Mouse (Mus musculus) liver, embryonic 11.5 days (tissue): ENCODE data around the gene Cped1. TPM values are rescaled to one million over a fixed set of nuclear protein-coding genes. Genes with fewer than 3 reads are reported as not detected.

Experiments
- ATAC-seq: fragments of 200-750 bp; cut with Nextera tagmentation; replicated peaks from 2 replicates; pipeline ENCODE4 v1.8.0; 2017; ENCODE audit warnings: moderate number of reproducible peaks, mild to moderate bottlenecking, moderate TSS enrichment, moderate library complexity; ENCODE audit not compliant: low FRiP score
- DNase-seq: peaks from one replicate; pipeline ENCODE4 v3.0.0-alpha.2; 2017; ENCODE audit warnings: low spot score
- H3K27ac ChIP-seq: fragments of 300-500 bp; sonication (generic); 2 replicates; pipeline ENCODE4 v1.5.1; 2014; ENCODE audit warnings: mild to moderate bottlenecking, low read depth, low read length, control low read depth
- H3K27me3 ChIP-seq: fragments of 300-500 bp; sonication (generic); replicated peaks from 2 replicates; pipeline ENCODE4 v1.6.1; 2014; ENCODE audit warnings: low read length, mixed read lengths; ENCODE audit not compliant: control insufficient read depth, insufficient read depth
- H3K36me3 ChIP-seq: fragments of 300-500 bp; sonication (generic); 2 replicates; pipeline ENCODE4 v1.6.1; 2014; ENCODE audit warnings: mild to moderate bottlenecking, low read length, moderate library complexity, mixed read lengths; ENCODE audit not compliant: control insufficient read depth, insufficient read depth
- H3K4me1 ChIP-seq: fragments of 300-500 bp; sonication (generic); replicated peaks from 2 replicates; pipeline ENCODE4 v1.6.1; 2014; ENCODE audit warnings: low read length, mixed read lengths; ENCODE audit not compliant: control insufficient read depth, insufficient read depth
- H3K4me2 ChIP-seq: fragments of 300-500 bp; sonication (generic); 2 replicates; pipeline ENCODE4 v1.6.1; 2014; ENCODE audit warnings: mild to moderate bottlenecking, control low read depth, moderate library complexity
- H3K4me3 ChIP-seq: fragments of 300-500 bp; sonication (generic); 2 replicates; pipeline ENCODE4 v1.5.1; 2014; ENCODE audit warnings: low read depth, low read length, control low read depth
- H3K9ac ChIP-seq: fragments of 300-500 bp; sonication (generic); 2 replicates; pipeline ENCODE4 v1.6.1; 2014; ENCODE audit warnings: low read depth, low read length, control low read depth
- H3K9me3 ChIP-seq: fragments of 300-500 bp; sonication (generic); 2 replicates; pipeline ENCODE4 v1.6.1; 2016; ENCODE audit warnings: low read length, inconsistent platforms, mixed read lengths; ENCODE audit not compliant: control insufficient read depth
- WGBS: fragments of 180-500 bp; shearing (Covaris S2); extraction: QIAGEN DNeasy Blood & Tissue Kit; methylation state at CpG from one replicate; pipeline ENCODE4 v1.1.7; 2014; 5-methylcytosine and 5-hydroxymethylcytosine counted together
- polyA plus RNA-seq: library from polyadenylated mRNA; unstranded; fragments of >200 nt; fragmentation: Nextera tagmentation; extraction: Ambion mirVana; gene quantifications from 2 replicates; pipeline ENCODE4 v1.2.1, GENCODE M21; 2014

Cped1 gene
- polyA plus RNA-seq, 1 experiment from 2014 or later = 6.9 TPM

DNA sequence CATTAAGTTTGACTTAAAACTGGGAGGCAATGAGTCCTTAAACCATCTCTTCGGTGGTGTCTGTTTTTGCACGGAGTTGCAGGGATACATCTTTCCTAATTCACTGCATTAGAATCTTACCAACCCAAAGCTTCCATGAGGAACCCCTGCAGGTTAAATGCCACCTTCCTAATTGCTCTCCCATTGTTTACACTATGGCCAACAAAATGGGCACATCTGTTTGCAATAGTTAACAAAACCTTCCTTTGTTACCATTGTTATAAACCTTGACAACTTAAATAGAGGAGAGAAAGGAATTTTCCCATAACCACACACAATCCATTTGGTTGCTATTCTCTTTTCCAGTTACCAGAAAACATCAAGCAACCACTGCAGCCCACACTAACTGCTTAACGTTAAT is 308.2 kb downstream of the Cped1 start:
- Histone ChIP-seq H3K9me3 (no peaks in the 10 kb centered on the region), H3K4me1 (0 out of 2 replicates have a peak, but pooled peaks cover 4% of the 10 kb centered on the region), H3K9ac (no peak overlapping the region), H3K4me3 (no peak overlapping the region), H3K27me3 (peaks cover 16% of the 10 kb centered on the region), H3K27ac (no peak overlapping the region), H3K36me3 (no peaks in the 10 kb centered on the region), H3K4me2 (no peak overlapping the region)
- no peak for DNase-seq
- ATAC-seq = no peak
- WGBS = 66% methylated on average over 3 of the region's 3 CpGs

DNA sequence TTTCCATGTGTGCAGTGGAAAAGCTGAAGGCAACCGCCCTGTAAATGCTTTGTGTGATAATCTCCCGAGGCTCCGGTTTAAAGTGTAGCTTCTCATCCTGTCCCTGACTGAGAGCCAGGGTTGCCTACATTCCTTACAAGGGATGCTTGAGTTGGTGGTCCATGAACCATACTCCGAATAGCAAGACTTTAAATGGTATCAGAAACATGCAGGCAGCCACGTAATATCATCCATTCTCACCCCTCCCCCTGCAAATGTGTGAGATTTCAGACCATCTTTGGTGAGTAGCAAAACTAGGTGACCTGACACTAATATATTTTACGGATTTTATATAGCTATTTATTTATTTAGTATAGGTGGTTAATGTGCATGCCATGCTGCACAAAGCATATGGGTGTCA is 311.3 kb downstream of the Cped1 start:
- no peak for ATAC-seq
- Histone ChIP-seq H3K27me3 (no peaks in the 10 kb centered on the region), H3K4me1 (no peaks in the 10 kb centered on the region), H3K36me3 (no peaks in the 10 kb centered on the region), H3K27ac (no peak overlapping the region), H3K9ac (no peak overlapping the region), H3K9me3 (no peaks in the 10 kb centered on the region), H3K4me2 (no peak overlapping the region), H3K4me3 (no peak overlapping the region)
- no peak for DNase-seq
- WGBS = 83% methylated on average over 6 of the region's 6 CpGs

DNA sequence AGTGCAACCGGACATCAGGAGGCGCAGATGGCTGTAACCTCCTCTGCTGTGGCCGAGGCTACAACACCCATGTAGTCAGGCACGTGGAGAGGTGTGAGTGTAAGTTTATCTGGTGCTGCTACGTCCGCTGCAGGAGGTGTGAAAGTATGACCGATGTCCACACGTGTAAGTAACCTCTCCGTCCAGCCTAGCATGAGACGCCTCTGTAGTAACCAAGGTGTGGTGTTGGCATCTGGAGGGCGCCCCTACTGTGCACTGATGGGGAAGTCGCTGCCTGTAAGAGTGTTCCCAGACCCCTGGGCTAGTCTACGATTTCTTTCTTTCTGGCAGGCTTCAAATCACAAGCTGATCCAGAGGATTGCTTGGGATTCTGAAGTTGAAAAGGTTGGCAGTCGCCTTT is 312.3 kb downstream of the Cped1 start:
- no peaks in the 10 kb centered on the region for H3K27me3 ChIP-seq
- no peaks in the 10 kb centered on the region for H3K4me1 ChIP-seq
- ATAC-seq (no peak), DNase-seq (no peak)
- WGBS = 60% methylated on average over 14 of the region's 14 CpGs
- H3K27ac ChIP-seq = no peak overlapping the region
- no peak overlapping the region for H3K9ac ChIP-seq
- H3K9me3 ChIP-seq = no peaks in the 10 kb centered on the region
- no peaks in the 10 kb centered on the region for H3K36me3 ChIP-seq
- no peak overlapping the region for H3K4me3 ChIP-seq
- H3K4me2 ChIP-seq = no peak overlapping the region

Other genes with a start within 250 kb of the Cped1 start
- 47.9 and 54.3 TPM in 2 replicates for gene Tspan12, start 133.4 kb upstream of the Cped1 start, polyA plus RNA-seq
- 28.4 and 29.2 TPM in 2 replicates for gene Ing3, start 36.3 kb upstream of the Cped1 start, polyA plus RNA-seq